In genomic region chr10:80226071-80226415, GRCm38 (mm10) we compare ENCODE assay signal across 8 mouse cellular contexts. TPM values are rescaled to one million over a fixed set of nuclear protein-coding genes. Genes with fewer than 3 reads are reported as not detected.
A peak's percentile ranks its signal among the peaks of the same experiment; 100 is the strongest.
DNase-seq lines count a peak whose midpoint lies in the region; ATAC-seq and TF ChIP-seq lines count a peak whose summit lies in the region.

No protein-coding gene starts in this region.

- H3K4me1 ChIP-seq in liver, adult 2 months (ENCODE audit: control insufficient read depth, insufficient read depth, low read length), result peaks cover 4% of the 10 kb centered on the region; the same call in 1 of the 2 replicates
- peaks cover 47% of the 10 kb centered on the region for H3K4me1 ChIP-seq in embryonic facial prominence, embryonic 13.5 days
- peaks cover 24% of the 10 kb centered on the region for H3K4me1 ChIP-seq in intestine, embryonic 15.5 days (replicated peaks)

- no peak for TF ChIP-seq POLR2A in liver, adult 2 months (IDR thresholded peaks at IDR 0.05; ENCODE audit: extremely low read depth, insufficient read depth, low read length)
- no peak for TF ChIP-seq POLR2A in myocyte (IDR thresholded peaks at IDR 0.05; ENCODE audit: insufficient read length, low read depth)

- peak overlapping the region; percentile 87 for H3K4me2 ChIP-seq in embryonic facial prominence, embryonic 13.5 days
- H3K4me2 ChIP-seq in intestine, embryonic 15.5 days (replicated peaks), result peak overlapping the region; percentile 59
- H3K4me2 ChIP-seq in myocyte (ENCODE audit: low read depth), result peak overlapping the region; percentile 91

- 1% methylated on average over 14 of the region's 14 CpGs for WGBS in liver, adult 2 months
- WGBS in embryonic facial prominence, embryonic 13.5 days, result under 1% methylated on average over 14 of the region's 14 CpGs
- 0% methylated on average over 14 of the region's 14 CpGs for WGBS in intestine, embryonic 15.5 days

- peak overlapping the region; percentile 14 for H3ac ChIP-seq in myocyte (ENCODE audit: control insufficient read depth, insufficient read length)

- no peaks in the 10 kb centered on the region for H3K27me3 ChIP-seq in liver, adult 2 months (ENCODE audit: control insufficient read depth, insufficient read depth, low read length)
- no peaks in the 10 kb centered on the region for H3K27me3 ChIP-seq in embryonic facial prominence, embryonic 13.5 days
- H3K27me3 ChIP-seq in intestine, embryonic 15.5 days (replicated peaks), result no peaks in the 10 kb centered on the region
- H3K27me3 ChIP-seq in myocyte (ENCODE audit: control insufficient read depth, insufficient read depth, insufficient read length), result no peaks in the 10 kb centered on the region

- H3K4me3 ChIP-seq in liver, adult 2 months (ENCODE audit: insufficient read depth, low read depth, low read length), result 0 out of 2 replicates have a peak overlapping the region, but pooled peaks have one; percentile 4
- H3K4me3 ChIP-seq in embryonic facial prominence, embryonic 13.5 days, result peak overlapping the region; percentile 87
- H3K4me3 ChIP-seq in intestine, embryonic 15.5 days (replicated peaks), result peak overlapping the region; percentile 88; the same call in 1 of the 2 replicates
- peak overlapping the region; percentile 33 for H3K4me3 ChIP-seq in myocyte

- no peaks in the 10 kb centered on the region for H3K36me3 ChIP-seq in liver, adult 2 months (ENCODE audit: control insufficient read depth, insufficient read depth, low read length)
- H3K36me3 ChIP-seq in embryonic facial prominence, embryonic 13.5 days, result peaks cover 22% of the 10 kb centered on the region
- H3K36me3 ChIP-seq in intestine, embryonic 15.5 days, result peaks cover 12% of the 10 kb centered on the region
- peaks cover 13% of the 10 kb centered on the region for H3K36me3 ChIP-seq in myocyte (ENCODE audit: control insufficient read depth, insufficient read depth)

- no peak for ATAC-seq in embryonic facial prominence, embryonic 13.5 days (ENCODE audit: insufficient number of reproducible peaks, insufficient read depth, low FRiP score, low TSS enrichment, low read depth)
- no peak for ATAC-seq in intestine, embryonic 15.5 days

- TF ChIP-seq CTCF in liver, adult 2 months (IDR thresholded peaks at IDR 0.05; ENCODE audit: low read depth, low read length), result no peak

- intact Hi-C loops in left cerebral cortex, postnatal 4 days (cut with DNase I), result loop anchor here (5.0 kb wide), 1 partner anchor 34 kb away; no protein-coding TSS in a partner anchor

- no peaks in the 10 kb centered on the region for H3K79me2 ChIP-seq in liver, adult 2 months (ENCODE audit: control insufficient read depth, insufficient read depth, low read length)
- peaks cover 21% of the 10 kb centered on the region for H3K79me2 ChIP-seq in myocyte (ENCODE audit: control insufficient read depth, insufficient read depth)

- H3K9me3 ChIP-seq in embryonic facial prominence, embryonic 13.5 days, result no peaks in the 10 kb centered on the region
- H3K9me3 ChIP-seq in intestine, embryonic 15.5 days, result no peaks in the 10 kb centered on the region

- DNase-seq in liver, adult 2 months (ENCODE audit: extremely low read depth, low read depth, low spot score), result no peak
- no peak for DNase-seq in liver
- DNase-seq in left cerebral cortex, adult 8-10 months (ENCODE audit: low spot score in 2 of 2), result no peak
- no peak for DNase-seq in urinary bladder, postnatal 10 days (ENCODE audit: low spot score)
- DNase-seq in left cerebral cortex, postnatal 4 days, result no peak

- H3K27ac ChIP-seq in liver, adult 2 months (replicated peaks; ENCODE audit: insufficient read depth, low read depth, low read length), result peak overlapping the region; percentile 32; the same call in 1 of the 2 replicates
- peak overlapping the region; percentile 97 for H3K27ac ChIP-seq in embryonic facial prominence, embryonic 13.5 days
- peak overlapping the region; percentile 82 for H3K27ac ChIP-seq in intestine, embryonic 15.5 days

- H3K9ac ChIP-seq in liver, adult 2 months (ENCODE audit: low read depth, low read length), result peak overlapping the region; percentile 16; the same call in 1 of the 2 replicates
- peak overlapping the region; percentile 61; the same call in 1 of the 2 replicates for H3K9ac ChIP-seq in embryonic facial prominence, embryonic 13.5 days
- peak overlapping the region; percentile 34; the same call in 1 of the 2 replicates for H3K9ac ChIP-seq in intestine, embryonic 15.5 days

TF ChIP-seq in myocyte, 11 proteins besides CTCF, POLR2A, EP300 and RAD21:
- no peak for TF ChIP-seq MYOG (IDR thresholded peaks at IDR 0.05; ENCODE audit: control insufficient read depth in 1 of 3, insufficient read depth in 1 of 3, insufficient read length in 2 of 3, low read depth in 2 of 3)
- no peak for TF ChIP-seq TCF12 (IDR thresholded peaks at IDR 0.05; ENCODE audit: insufficient read depth, poor library complexity, severe bottlenecking)
- no peak for TF ChIP-seq TCF3 (IDR thresholded peaks at IDR 0.05; ENCODE audit: insufficient read length, low read depth)
- TF ChIP-seq POLR2AphosphoS2 (IDR thresholded peaks at IDR 0.05; ENCODE audit: insufficient read length, low read depth), result no peak

RNA-seq across cellular contexts. Expression of gene Mum1, which starts 0.2 kb away (rescaled TPM):
- 7.1 and 8.7 TPM in 2 replicates for total RNA-seq in liver, adult 2 months (2014; rRNA removed)
- 8.4 and 10.1 TPM in 2 replicates for polyA plus RNA-seq in liver, adult 2 months (2012; rRNA removed)
- polyA plus RNA-seq in embryonic facial prominence, embryonic 13.5 days (2015; fragmentation: Nextera tagmentation; extraction: Ambion mirVana), result 96.1 and 97.6 TPM in 2 replicates
- 53.0 and 55.2 TPM in 2 replicates for polyA plus RNA-seq in intestine, embryonic 15.5 days (2015; fragmentation: Nextera tagmentation; extraction: Ambion mirVana)
- polyA plus RNA-seq in myocyte (2012; fragmentation: generic; extraction: Trizol), result 30.7 TPM
- total RNA-seq in left cerebral cortex, adult 8-10 months (2022), result 10 to 100 TPM; 41.9 to 51.7 (median 44.1) TPM
- total RNA-seq in left cerebral cortex, postnatal 4 days (2021), result 10 to 100 TPM; 53.9 to 55.2 TPM

RNA-seq across cellular contexts. Expression of gene Ndufs7, which starts 22.9 kb away (rescaled TPM):
- total RNA-seq in liver, adult 2 months (2014; rRNA removed), result 165 and 186 TPM in 2 replicates
- 551 and 560 TPM in 2 replicates for polyA plus RNA-seq in liver, adult 2 months (2012; rRNA removed)
- 266 and 299 TPM in 2 replicates for polyA plus RNA-seq in embryonic facial prominence, embryonic 13.5 days (2015; fragmentation: Nextera tagmentation; extraction: Ambion mirVana)
- polyA plus RNA-seq in intestine, embryonic 15.5 days (2015; fragmentation: Nextera tagmentation; extraction: Ambion mirVana), result 467 and 534 TPM in 2 replicates
- polyA plus RNA-seq in myocyte (2012; fragmentation: generic; extraction: Trizol), result 407 TPM
- 100 to 1,000 TPM; 214 to 225 (median 218) TPM for total RNA-seq in left cerebral cortex, adult 8-10 months (2022)
- total RNA-seq in left cerebral cortex, postnatal 4 days (2021), result 100 to 1,000 TPM; 124 to 125 TPM

RNA-seq across cellular contexts. Expression of gene Gamt, which starts 34.8 kb away (rescaled TPM):
- 241 and 277 TPM in 2 replicates for total RNA-seq in liver, adult 2 months (2014; rRNA removed)
- 670 and 715 TPM in 2 replicates for polyA plus RNA-seq in liver, adult 2 months (2012; rRNA removed)
- polyA plus RNA-seq in embryonic facial prominence, embryonic 13.5 days (2015; fragmentation: Nextera tagmentation; extraction: Ambion mirVana), result 27.2 and 33.6 TPM in 2 replicates
- 71.0 and 112 TPM in 2 replicates for polyA plus RNA-seq in intestine, embryonic 15.5 days (2015; fragmentation: Nextera tagmentation; extraction: Ambion mirVana)
- 162 TPM for polyA plus RNA-seq in myocyte (2012; fragmentation: generic; extraction: Trizol)
- total RNA-seq in left cerebral cortex, adult 8-10 months (2022), result 10 to 100 TPM; 28.8 to 33.6 (median 31.1) TPM
- total RNA-seq in left cerebral cortex, postnatal 4 days (2021), result 10 to 100 TPM; 21.9 to 23.0 TPM

RNA-seq across cellular contexts. Expression of gene Dazap1, which starts 35.2 kb away (rescaled TPM):
- total RNA-seq in liver, adult 2 months (2014; rRNA removed), result 38.0 and 39.9 TPM in 2 replicates
- 39.9 and 43.5 TPM in 2 replicates for polyA plus RNA-seq in liver, adult 2 months (2012; rRNA removed)
- 66.0 and 70.6 TPM in 2 replicates for polyA plus RNA-seq in embryonic facial prominence, embryonic 13.5 days (2015; fragmentation: Nextera tagmentation; extraction: Ambion mirVana)
- polyA plus RNA-seq in intestine, embryonic 15.5 days (2015; fragmentation: Nextera tagmentation; extraction: Ambion mirVana), result 53.1 and 57.0 TPM in 2 replicates
- polyA plus RNA-seq in myocyte (2012; fragmentation: generic; extraction: Trizol), result 123 TPM
- total RNA-seq in left cerebral cortex, adult 8-10 months (2022), result 10 to 100 TPM; 76.4 to 90.1 (median 83.5) TPM
- total RNA-seq in left cerebral cortex, postnatal 4 days (2021), result 100 to 1,000 TPM; 136 to 145 TPM

RNA-seq across cellular contexts. Expression of gene Efna2, which starts 46.8 kb away (rescaled TPM):
- under 0.01 and 0.07 TPM in 2 replicates for total RNA-seq in liver, adult 2 months (2014; rRNA removed)
- 0.26 TPM in 2 replicates for polyA plus RNA-seq in liver, adult 2 months (2012; rRNA removed)
- polyA plus RNA-seq in embryonic facial prominence, embryonic 13.5 days (2015; fragmentation: Nextera tagmentation; extraction: Ambion mirVana), result 26.8 and 38.8 TPM in 2 replicates
- polyA plus RNA-seq in intestine, embryonic 15.5 days (2015; fragmentation: Nextera tagmentation; extraction: Ambion mirVana), result 13.6 and 15.0 TPM in 2 replicates
- polyA plus RNA-seq in myocyte (2012; fragmentation: generic; extraction: Trizol), result 3.6 TPM
- 1 to 10 TPM; 6.8 to 9.1 (median 7.7) TPM for total RNA-seq in left cerebral cortex, adult 8-10 months (2022)
- 10 to 100 TPM; 25.5 to 28.6 TPM for total RNA-seq in left cerebral cortex, postnatal 4 days (2021)

Comparison
In these comparisons a context has a peak if more than half of its experiments do, and no peak if none do; other contexts are left out.
1. H3K27ac ChIP-seq: peak in every context shown above with its lines; median percentile 97 in embryonic facial prominence, embryonic 13.5 days; 82 in intestine, embryonic 15.5 days; 32 in liver, adult 2 months.
2. H3K4me3 ChIP-seq: peak in every context shown above with its lines; median percentile 88 in intestine, embryonic 15.5 days; 87 in embryonic facial prominence, embryonic 13.5 days; 33 in myocyte; 4 in liver, adult 2 months.